Mouse (Mus musculus) cerebellum, adult 11-12 months (tissue): Measurements from ENCODE around the gene Fam198b.

ENCODE experiments used
- DNase-seq: peaks from one replicate; pipeline ENCODE4 v3.0.0; 2022

The Fam198b gene

DNA sequence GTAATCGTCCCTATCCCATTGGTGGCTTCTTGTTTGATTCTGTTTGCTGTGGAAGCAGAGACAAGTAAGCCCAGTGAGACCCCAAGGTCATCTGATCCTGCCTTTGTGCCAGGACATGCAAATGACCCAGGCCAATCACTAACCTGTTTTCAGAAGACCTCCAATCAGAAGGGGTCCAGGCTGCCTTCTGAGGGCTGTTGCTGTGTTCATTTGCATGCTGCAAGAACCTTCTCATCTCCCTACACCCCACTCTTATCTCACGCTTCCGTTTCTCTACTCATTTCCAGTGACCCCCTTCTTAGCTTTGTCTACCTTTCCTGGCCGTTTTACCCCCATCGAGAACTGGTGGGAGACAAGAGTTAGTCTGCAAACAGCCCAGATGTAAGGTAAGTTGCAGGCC lies at the start of gene Fam198b:
Gene Fam198b (plus strand): TSS at position 229 of the 400 bp plus-strand sequence.
- no peak for DNase-seq

DNA sequence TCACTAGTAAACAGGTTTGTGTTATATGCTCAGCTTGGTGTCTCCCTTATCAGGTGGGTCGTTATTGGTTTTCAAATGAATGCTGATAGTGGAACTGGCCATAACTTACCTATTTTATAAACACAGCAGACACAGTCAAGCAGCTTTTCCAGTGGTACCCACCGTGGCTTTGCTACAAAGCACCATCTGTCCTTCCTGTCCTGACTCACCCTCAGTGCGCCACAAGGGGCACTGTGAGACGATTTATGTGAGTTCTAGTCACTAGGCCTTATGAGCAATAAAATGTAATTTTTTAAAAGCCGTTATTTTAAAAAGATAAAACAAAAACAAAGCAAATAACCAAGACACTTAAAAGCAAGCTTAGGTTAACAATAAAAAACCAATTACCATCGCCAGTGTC lies 45.6 kb upstream of the Fam198b start:
- DNase-seq: no peak

DNA sequence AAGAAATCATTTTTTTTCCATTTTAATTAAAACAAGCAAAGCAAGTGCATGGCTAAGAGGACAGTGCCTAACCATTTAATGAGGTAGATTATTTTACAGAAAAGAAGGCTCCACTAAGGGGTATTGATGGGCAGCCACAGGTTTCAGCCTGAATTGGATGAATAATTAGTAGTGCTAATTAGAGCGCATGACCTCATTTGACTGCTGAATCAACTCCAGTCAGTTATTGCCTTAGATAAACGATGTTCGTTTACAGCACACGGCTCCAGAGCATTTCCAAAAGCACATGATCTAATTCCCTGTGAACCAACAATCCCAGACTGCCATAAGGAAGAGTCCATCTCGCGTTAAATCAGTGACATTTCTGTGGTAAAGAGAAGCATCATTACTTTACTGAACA lies 42.9 kb upstream of the Fam198b start:
- DNase-seq: no peak

DNA sequence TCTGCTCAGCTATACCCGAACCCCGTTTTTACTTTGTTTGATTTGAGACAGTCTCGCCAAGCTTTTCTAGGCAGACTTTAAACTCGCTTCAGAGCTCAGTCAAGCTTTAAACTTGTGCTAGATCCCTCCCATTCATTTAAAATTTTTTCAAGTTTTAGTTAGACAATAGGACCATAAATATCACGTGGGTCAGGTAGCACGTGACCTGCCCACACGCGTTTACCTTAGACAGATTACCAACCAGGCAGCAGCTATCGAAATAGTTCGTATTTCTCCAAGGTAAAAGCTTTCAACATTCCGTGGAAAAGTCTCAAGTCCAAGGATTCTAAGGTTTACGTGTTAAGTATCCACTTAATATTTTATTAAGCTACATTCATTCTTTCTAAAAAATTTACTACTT lies 42.2 kb upstream of the Fam198b start:
- no peak for DNase-seq

DNA sequence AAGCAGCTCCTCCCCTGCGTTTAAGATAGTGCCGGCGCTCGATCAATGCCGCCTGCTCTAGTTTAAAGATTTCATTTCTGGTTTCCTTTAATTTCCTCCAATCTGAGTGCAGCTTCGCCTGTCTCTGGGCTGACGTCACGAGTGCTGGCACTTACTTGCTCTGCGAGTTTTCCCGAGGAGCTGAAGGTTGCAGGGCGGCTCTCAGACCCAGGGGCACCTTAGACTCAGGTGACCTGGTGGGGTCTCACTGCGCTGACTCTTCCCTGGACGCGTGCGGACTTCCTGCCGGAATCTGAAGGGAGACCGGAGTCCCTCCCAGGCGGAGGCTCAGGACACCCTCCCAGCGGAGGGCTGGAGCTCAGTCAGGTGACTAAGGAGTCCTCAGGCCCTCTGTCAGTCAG lies 41.7 kb upstream of the Fam198b start:
- DNase-seq: peak; percentile 71

DNA sequence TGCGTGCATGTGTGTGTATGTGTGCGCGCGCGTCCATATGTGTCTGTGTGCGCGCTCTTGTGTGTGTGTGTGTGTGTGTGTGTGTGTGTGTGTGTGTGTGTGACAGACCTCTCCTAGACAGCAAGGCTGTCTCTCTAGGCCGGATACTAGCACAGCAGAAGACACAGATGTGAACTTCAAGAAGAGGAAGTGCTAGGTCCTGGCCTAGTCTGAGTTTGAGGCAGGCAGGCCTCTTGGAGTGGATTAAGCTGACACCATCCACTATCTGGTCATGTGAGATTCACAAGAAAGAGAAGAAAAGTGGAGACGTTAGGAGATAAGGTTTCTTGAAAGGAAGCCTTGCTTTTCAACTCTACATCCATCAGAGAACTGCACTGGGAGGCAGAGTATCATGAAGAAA lies 40.3 kb upstream of the Fam198b start:
- DNase-seq: no peak

DNA sequence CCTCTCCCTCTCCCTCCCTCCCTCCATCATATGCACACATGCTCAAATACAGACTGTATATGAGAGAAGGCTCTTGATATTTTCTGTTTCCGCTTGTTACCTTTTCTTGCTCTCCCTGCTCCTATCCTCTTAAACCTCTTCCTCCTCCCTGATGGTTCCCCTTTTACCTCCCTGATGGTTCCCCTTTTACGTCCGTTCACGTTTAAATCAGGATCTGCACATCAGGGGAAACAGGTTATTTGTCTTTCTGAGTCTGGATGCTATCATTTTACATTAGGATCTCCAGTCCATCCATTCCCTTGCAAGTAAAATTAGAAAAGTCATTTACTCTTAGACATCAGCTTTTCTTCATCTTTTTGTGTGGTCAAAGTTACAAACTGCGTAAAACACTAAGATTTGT lies 37.7 kb upstream of the Fam198b start:
- no peak for DNase-seq

DNA sequence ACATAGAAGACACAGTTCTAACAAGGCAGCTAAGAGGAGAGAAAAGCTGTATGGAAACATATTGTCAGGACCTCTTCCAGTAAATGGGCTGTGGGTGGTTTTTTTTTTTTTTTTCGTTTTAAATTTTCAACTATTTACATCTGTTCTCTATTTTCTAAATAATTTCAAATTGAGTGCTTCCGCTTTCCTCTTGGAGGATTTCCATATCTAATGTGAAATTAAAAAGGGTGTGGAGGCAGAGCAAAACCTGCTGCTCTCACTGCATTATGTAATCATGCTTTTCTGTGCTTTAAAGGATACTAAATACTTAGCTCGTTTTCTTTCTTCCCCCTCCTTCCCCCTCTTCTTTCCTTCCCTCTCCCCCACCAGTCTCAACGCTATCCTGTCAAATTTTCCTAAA lies 35.5 kb upstream of the Fam198b start:
- DNase-seq: no peak

DNA sequence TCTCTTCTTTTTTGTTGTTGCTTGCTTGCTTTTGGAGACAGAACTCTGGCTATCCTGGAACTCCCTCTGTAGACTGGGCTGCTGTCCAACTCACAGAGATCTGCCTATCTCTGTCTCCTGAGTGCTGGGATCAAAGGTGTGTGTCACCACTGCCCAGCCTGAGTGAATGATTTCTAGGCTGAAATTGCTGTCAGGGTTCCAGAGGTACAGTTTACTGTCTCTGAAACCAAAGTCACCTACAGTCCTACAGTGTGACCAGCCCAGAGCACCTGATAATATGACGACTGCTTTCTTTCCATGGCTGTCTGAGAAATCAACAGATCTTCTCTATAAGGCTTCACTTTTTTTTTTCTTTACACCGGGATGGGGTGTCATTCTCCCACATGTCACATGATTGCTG lies 34.7 kb upstream of the Fam198b start:
- no peak for DNase-seq

DNA sequence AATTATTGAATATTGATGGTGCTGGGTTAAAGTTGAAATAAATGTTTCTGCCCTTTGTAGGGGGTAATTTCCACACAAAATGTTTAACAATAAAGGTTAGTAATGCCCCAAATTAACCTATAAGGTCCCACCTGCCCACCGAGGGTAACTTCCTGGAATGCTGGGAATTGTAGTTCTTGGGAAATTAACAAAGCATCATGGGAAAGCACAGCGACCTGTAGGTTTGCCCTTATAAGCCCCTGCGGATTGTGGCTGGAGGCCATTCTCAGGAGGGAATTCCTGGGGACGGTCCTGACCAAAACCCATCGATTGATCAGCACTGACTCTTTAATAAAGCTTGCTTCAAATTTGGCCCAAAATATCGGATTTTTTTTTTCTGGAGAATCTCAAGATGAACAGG lies 33.7 kb upstream of the Fam198b start:
- no peak for DNase-seq

DNA sequence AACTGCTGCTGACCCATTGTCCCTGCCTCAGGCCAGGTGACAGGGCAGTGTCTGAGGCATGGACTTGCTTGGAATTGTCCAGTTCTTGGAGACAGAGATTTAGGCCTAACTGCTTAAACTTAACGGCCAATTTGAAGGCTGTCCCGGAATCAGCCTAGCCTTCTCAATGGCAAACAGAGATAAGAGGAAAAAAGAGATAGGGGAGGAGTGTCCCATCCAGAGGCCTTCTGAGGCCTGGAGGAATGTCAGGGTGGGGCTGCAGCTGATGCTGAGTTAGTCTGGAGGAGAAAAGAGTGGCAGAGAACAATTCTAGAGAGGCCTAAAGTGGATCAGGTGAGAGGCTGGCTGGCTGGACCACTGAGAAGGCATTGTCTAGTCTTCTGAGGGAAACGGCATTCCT lies 32.2 kb upstream of the Fam198b start:
- DNase-seq: no peak

DNA sequence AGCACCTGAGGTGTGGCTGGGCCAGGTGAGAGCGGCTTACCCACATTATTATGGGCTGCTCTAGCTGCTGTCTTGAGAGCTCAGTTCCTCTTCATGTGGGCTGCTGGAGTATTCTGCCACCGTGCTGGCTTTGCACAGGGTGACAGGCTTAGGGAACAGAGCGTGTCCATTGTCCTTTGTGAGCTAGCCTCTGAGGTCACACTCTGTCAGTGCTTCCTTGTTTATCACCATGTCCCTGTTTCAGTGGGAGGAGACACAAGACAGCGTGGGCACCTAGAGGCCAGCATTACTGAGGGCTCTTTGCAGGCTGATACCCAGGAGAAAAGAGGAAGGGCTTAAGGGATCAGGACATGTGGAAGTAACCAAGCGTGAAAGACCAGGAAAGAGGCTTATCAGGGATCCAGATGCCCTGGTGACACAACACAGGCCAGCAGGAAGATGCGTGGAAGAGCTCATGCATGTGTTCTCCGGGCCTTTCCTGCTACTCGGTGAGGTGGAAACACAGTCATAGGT lies 31.6 kb upstream of the Fam198b start, which contains the start of gene Tmem144:
Gene Tmem144 (minus strand): TSS at position 120 of the 513 bp plus-strand sequence.
- no peak for DNase-seq

DNA sequence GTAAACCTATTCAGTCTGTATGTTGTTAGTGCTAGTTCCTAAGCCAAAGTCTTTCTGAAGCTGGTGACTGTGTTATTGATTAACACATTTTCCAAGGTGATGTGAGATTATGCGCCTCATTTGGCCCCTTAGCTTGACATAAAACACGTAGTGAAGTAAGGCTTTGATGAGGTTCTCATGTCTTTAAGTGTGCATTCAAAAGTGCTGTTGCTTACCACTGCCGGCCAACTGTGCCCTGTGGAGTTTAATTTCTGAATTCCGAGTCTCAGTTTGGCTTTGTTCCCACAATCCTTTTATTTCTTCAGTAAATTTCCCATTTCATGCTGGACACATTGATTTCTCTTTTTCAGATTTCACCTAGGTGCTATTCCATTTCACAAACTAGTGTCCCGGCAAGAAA lies 26.6 kb upstream of the Fam198b start:
- DNase-seq: no peak

DNA sequence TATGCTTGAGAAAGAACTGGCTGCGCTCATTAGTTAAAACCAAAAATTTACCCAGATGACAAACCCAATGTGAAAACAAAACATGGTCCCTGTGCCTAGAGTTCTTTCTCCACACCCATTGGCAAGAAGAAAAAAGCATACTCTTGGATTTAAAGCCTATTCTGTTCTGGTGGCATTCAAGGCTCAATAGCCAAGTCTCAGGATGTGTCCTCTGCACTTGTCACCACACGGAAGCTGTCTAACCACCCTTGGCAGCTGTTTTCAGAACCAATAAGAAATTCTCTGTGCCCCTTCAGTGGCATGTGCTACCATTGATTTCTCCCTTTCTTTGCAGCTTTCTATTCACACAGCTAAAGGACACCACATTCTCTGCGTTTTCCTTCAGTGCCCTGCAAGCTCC lies 26.1 kb upstream of the Fam198b start:
- DNase-seq: no peak

DNA sequence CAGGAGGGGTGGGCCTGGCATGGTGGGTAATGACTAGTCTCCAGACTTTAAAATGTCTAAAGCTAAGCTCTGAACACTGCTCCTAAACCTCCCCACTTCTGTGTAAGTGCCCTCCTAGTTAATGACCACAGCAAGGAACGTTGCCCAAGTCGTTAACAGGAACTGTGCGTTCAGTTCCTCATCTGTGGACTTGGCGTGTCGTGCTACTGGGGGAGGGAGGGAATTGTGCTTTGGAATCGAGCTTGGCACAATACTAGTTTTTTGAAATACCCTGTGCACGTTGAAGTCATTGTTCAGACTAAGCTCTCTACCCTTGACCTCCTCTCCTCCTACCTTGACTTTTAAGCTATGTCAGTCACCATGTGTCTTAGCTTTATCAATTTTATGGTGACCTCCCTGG lies 19.5 kb upstream of the Fam198b start:
- DNase-seq: no peak

DNA sequence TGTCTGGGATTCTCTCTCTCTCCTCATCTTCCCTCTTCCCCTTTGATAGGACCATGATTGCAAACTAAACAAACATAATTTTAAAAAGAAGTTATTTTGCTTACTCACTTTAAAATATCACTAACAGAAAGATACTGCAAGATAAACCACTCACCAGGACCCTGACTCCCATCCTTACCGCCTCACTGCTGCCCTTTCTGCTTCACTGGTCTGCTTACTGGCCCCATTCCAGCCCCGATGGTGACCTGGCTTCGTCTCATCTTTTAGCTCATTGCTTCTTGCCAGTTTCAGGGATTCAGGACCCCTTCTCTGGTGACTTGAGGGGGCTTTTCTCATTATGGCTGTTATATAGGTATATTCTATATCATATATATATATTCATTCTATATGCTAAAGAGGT lies 18.2 kb upstream of the Fam198b start:
- DNase-seq: no peak

DNA sequence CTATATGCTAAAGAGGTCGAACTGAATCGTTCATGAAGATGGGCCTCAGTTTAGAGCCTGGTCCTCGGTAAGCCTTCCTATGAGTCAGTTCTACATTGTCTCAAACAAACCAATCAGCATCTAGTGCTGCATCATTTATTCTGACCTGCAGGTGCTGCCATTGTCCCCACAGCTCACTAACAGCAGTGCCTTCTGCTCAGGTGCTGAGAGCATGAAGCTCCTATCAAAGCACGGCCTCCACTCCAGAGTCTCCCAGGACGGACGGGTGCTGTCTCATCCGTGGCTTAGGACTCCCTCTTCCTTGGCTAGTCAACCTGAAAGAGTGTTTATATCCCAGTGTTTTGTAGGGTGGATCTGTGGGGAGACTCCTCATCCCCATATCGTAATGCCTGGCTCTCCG lies 17.8 kb upstream of the Fam198b start:
- no peak for DNase-seq

DNA sequence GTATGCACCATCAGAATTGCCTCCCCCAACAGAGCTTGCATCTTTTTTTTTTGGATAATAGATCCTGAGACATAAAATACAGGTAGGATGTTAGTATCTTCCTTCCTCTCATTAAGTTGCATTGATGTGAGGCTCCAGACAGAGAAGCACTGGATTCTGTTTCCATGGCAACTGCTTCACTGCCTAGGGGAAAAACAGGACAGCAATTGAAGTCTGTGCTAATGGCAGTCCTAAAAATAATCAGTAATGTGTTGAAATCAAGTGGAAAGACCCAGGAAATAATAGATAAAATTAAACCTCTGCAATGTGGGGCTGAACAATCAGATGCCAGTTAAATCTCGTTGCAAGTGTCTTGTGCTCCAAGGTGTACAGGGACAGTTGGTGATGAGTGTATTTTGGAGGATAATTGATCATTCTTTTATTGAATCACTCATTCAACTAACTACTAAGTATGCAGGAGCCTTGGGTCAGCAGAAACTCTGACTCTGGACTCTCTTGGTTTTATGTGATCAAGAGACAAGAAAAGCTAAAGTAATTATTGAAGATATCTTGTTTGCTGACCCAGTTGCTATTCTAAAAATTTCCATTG lies 17.1 kb upstream of the Fam198b start:
- no peak for DNase-seq

DNA sequence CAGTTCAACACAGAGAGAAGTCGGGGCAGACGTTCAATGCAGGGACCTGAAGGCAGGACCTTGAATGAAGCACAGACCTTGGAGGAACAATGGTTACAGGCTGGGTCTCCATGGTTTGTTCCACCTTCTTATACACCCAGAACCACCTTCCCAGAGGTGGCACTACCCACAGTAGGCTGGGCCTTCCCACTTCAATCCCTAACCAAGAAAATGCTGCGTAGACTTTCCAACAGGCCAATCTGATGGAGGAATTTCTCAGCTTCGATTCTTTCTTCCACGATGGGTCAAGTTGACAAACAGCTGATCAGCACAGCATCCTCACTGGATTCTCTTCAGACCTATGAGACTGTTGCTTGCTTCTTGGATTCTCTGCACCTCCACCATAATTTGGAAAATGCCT lies 8.9 kb upstream of the Fam198b start:
- no peak for DNase-seq

DNA sequence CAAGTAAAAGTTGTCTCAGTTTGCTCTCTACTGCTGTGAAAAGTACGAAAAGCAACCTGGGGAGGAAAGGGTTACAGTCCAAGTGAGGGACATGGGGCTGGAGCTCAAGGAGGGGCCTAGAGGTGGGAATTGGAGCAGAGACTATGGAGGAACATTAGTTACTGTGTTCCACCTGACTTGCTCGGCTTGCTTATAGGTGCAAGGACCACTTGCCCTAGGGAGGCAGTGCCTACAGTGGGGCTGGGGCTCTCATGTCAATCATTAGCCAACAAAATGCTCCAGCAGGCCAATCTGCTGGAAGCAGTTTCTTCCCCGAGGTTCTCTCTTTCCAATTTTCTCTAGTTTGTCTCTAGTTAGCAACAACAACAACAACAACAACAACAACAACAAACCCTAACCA lies 6.0 kb upstream of the Fam198b start:
- DNase-seq: no peak

DNA sequence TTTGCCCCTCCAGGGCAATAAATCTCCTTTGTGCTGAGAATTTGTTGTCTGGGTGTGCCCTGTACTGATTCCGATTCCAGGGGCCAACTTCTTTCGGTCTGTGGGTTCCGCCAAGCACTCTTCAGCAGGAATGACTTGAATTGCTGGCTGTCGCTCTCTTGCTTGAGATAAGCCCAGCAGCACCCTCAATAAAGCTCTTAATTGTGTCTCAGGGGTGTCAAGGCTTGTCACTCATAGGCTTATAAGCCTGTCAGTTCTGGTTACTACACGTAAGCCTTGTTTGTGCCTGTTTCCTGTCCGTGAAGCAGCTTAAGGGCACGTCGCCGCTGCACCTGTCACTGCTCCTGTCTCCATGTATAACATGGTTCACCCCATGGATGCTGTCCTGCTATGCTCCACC lies 5.1 kb upstream of the Fam198b start:
- DNase-seq: no peak

DNA sequence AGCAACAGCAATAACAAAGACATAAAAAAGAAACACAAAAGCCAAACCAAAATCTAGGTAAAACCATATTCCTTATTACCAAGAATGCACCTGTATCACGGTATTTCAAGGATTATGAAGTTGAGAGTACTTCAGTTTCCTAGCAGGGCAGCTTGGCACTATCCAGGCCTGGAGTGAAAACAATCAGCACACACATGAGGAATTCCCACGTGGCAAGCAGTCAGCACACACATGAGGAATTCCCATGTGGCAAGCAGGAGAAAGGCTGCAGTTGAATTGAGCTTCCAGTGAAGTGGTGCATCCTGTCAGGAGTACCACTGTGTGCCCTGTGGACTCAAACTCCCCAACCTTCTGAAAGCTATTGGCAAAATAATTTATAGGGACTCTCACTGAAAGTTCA lies 2.7 kb upstream of the Fam198b start:
- DNase-seq: no peak

DNA sequence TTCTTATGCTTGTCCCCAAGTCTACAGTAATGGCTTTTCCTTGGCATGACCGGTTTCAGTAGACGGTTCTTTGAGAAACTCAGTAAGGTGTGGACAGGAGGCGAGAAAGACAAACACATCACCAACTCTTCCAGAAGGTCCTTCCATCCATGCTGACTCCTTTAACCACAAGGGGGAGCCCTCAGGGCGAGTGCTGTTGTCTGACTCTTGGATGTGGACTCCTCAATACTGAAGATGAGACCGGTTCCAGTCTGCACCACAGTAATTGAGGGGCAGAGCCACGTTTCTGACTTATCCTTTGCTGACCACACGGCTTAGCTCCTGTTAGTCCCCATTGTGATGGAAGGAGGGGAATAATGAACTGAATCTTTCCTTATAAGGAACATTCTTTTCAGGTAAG lies 1.2 kb upstream of the Fam198b start:
- peak; percentile 17 for DNase-seq

DNA sequence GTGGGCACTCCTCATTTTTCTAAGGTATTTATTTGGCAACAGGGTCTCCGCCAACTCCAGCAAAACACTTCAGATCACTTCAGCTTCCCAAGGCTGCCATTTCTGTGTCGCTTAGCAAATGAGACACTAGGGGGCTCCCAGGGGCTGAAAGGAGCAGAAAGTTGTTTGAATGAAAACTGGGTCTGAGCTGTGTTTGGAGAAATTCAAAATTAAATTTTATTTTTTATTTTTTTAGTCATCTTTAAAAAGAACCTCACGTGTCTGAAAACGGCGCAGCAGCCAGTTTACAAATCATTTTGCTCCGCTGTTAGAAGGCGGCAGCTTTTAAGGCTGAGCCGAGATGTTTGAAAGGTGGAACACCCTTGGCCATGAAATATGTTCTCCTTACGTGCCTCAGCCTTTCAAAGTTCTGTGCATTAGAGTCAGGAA lies 442 bp downstream of the Fam198b start:
- DNase-seq: no peak

DNA sequence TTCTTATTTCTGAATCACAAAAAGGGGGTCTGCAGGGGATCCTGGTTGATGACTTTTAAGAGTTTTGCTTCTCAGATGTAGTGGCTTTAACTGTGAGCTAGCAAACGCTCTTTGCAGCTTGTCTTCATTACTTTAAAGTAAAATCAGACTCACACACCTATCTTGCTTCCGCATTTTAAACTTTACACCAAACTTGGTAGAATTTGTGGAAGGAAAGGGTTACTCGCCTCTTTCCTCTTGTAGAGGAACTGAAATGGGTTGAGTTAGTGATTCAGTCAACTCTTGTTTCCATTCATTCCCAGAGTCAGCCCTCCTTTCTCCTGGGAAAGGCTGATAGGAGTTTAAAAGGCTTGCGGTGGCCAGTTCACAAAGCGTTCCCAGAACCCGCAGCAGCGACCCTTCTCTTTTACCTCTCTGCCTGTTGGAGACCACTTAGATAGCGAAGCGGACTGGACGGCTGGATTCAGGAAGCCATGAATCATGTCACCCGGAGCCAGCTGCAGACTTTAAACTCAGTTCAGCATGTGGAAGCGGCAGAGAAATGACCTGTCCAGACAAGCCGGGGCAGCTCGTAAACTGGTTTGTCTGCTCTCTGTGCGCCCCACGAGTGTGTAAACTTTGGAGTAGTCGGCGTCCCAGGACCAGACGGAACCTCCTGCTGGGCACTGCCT lies 1.5 kb downstream of the Fam198b start:
- DNase-seq: no peak
